Mouse (Mus musculus) embryo, embryonic 9.5 days (tissue): ENCODE measurements around the gene Gm21866.
"Not testable (repeated sequence)": the region's sequence is repeated elsewhere in the genome, so short reads cannot be mapped to it uniquely, and the experiment has no call there.

Source experiments
- DNase-seq: peaks from one replicate; pipeline ENCODE4 v3.0.0-alpha.2; 2017; ENCODE audit errors: extremely low spot score

Gene Gm21866

GRCm38 (mm10) chrY:13465479-13465878 lies at the start of gene Gm21866:
Gm21866 (minus strand) TSS chrY:13465579.
- not testable (repeated sequence) for DNase-seq

GRCm38 (mm10) chrY:13493726-13494125 lies 28.3 kb upstream of the Gm21866 start, which contains the start of gene Gm20773:
Gm20773 (plus strand) TSS chrY:13494026.
- DNase-seq: not testable (repeated sequence)
